Mouse (Mus musculus) midbrain, embryonic 12.5 days (tissue): ENCODE results near the gene Amy1. TPM values are rescaled to one million over a fixed set of nuclear protein-coding genes. Genes with fewer than 3 reads are reported as not detected.
"Not testable (repeated sequence)": the region's sequence is repeated elsewhere in the genome, so short reads cannot be mapped to it uniquely, and the experiment has no call there.

Source experiments
- ATAC-seq: fragments of 200-750 bp; cut with Nextera tagmentation; 2 replicates; pipeline ENCODE4 v1.8.0; 2017; ENCODE audit warnings: low read depth, moderate TSS enrichment, moderate library complexity; ENCODE audit not compliant: low FRiP score
- H3K27ac ChIP-seq: fragments of 300-500 bp; sonication (generic); replicated peaks from 2 replicates; pipeline ENCODE4 v1.5.1; 2016; ENCODE audit warnings: mild to moderate bottlenecking
- H3K27me3 ChIP-seq: fragments of 300-500 bp; sonication (generic); 2 replicates; pipeline ENCODE4 v1.6.1; 2016; ENCODE audit warnings: mild to moderate bottlenecking
- H3K36me3 ChIP-seq: fragments of 300-500 bp; sonication (generic); 2 replicates; pipeline ENCODE4 v1.6.1; 2016
- H3K4me1 ChIP-seq: fragments of 300-500 bp; sonication (generic); 2 replicates; pipeline ENCODE4 v1.6.1; 2016
- H3K4me2 ChIP-seq: fragments of 300-500 bp; sonication (generic); replicated peaks from 2 replicates; pipeline ENCODE4 v1.6.1; 2016; ENCODE audit warnings: mild to moderate bottlenecking, moderate library complexity
- H3K4me3 ChIP-seq: fragments of 300-500 bp; sonication (generic); 2 replicates; pipeline ENCODE4 v1.5.1; 2016; ENCODE audit warnings: mild to moderate bottlenecking
- H3K9ac ChIP-seq: fragments of 300-500 bp; sonication (generic); replicated peaks from 2 replicates; pipeline ENCODE4 v1.6.1; 2016; ENCODE audit warnings: mild to moderate bottlenecking, moderate library complexity
- H3K9me3 ChIP-seq: fragments of 300-500 bp; sonication (generic); 2 replicates; pipeline ENCODE4 v1.6.1; 2016; ENCODE audit warnings: mild to moderate bottlenecking
- WGBS: fragments of 180-500 bp; shearing (Covaris S2); methylation state at CpG from one replicate; pipeline ENCODE4 v1.1.7; 2016; 5-methylcytosine and 5-hydroxymethylcytosine counted together
- polyA plus RNA-seq: library from polyadenylated mRNA; unstranded; fragments of >200 nt; fragmentation: Nextera tagmentation; extraction: Ambion mirVana; gene quantifications from 2 replicates; pipeline ENCODE4 v1.2.1, GENCODE M21; 2016

Gene Amy1
- polyA plus RNA-seq, 1 experiment from 2014 or later, result 3.9 TPM

GRCm38 (mm10) chr3:113539692-113540091 is 66.8 kb downstream of the Amy1 start:
- Histone ChIP-seq H3K36me3 (no peaks in the 10 kb centered on the region), H3K27me3 (no peaks in the 10 kb centered on the region), H3K4me2 (no peak overlapping the region), H3K9me3 (no peaks in the 10 kb centered on the region), H3K9ac (no peak overlapping the region), H3K4me1 (no peaks in the 10 kb centered on the region), H3K27ac (no peak overlapping the region), H3K4me3 (no peak overlapping the region)
- no peak for ATAC-seq

- H3K4me2 ChIP-seq, H3K4me1 ChIP-seq, H3K9ac ChIP-seq, H3K9me3 ChIP-seq, H3K27ac ChIP-seq, H3K4me3 ChIP-seq, H3K36me3 ChIP-seq, H3K27me3 ChIP-seq, ATAC-seq: not testable (repeated sequence)
- WGBS, result 85% methylated on average over 3 of the region's 3 CpGs
These were observed 74.2 kb downstream of the Amy1 start, which contains the start of gene Amy2a1 for GRCm38 (mm10) chr3:113532328-113532727. Gene Amy2a1, minus strand, starts transcription at chr3:113532428.

Other genes with a start within 250 kb of the Amy1 start
- not detected in 2 replicates for gene Amy2a1, start 74.3 kb downstream of the Amy1 start, polyA plus RNA-seq
- 57.8 and 59.2 TPM in 2 replicates for gene Rnpc3, start 23.4 kb upstream of the Amy1 start, polyA plus RNA-seq